Mouse (Mus musculus): Measurements from ENCODE around the gene Sema4b. TPM values are rescaled to one million over a fixed set of nuclear protein-coding genes. Genes with fewer than 3 reads are reported as not detected.
A peak's percentile ranks its signal among the peaks of the same experiment; 100 is the strongest.

Gene Sema4b
- polyA plus RNA-seq, 1 experiment from 2014 or later = 13.5 TPM

DNA sequence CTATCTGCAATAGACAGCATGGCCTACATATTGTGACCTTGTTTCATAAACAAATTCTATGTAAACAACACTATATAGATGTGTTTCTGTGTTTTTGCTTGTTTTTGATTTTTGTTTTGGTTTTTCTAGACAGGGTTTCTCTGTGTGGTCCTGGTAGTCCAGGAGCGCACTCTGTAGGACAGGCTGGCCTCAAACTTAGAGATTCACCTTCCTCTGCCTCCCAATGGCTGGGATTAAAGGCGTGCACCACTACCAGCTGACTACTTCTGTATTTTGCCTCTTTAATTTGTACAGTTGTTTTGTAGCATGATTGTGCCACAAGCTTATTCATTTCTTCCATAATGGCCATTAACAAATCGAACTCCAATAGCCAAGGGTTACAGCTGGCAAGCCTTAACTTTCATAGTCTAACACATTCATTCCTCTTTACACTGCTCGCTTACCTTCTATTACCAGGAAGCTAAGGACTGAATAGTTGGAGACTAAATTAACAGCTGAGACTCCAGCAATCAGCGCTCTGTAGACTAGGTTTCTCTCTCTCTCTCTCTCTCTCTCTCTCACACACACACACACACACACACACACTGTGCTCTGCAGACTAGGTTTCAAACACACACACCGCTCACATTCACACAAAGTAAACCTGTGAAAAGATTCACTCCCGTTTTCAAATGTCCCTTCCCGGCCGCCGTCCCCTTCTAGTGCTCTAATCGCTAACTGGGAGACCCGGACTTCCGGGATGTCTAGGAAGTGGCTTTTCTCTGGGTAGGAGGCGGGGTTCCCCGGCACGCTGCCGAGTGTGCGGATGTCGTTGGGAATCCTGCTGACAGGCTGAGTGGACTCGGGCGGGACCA is 82.5 kb downstream of the Sema4b start, which contains the start of gene Vps33b:
Gene Vps33b, plus strand, starts transcription at position 753 of the 854 bp plus-strand sequence.
- Histone ChIP-seq H3K9me3 (ENCODE audit: low read length) (no peaks in the 10 kb centered on the region), H3K4me1 (ENCODE audit: insufficient read depth) (peaks cover 15% of the 10 kb centered on the region), H3K27me3 (ENCODE audit: insufficient read depth, low read length) (no peaks in the 10 kb centered on the region), H3K9ac (replicated peaks) (peak within 1 kb of the TSS; percentile 63), H3K4me3 (ENCODE audit: low read depth, low read length) (peak within 1 kb of the TSS; percentile 62), H3K36me3 (replicated peaks; ENCODE audit: insufficient read depth, low read length) (peaks cover 34% of the 10 kb centered on the region), H3K4me2 (ENCODE audit: low read depth, low read length) (peak within 1 kb of the TSS; percentile 82), H3K27ac (ENCODE audit: low read depth) (peak within 1 kb of the TSS; percentile 84)
- DNase-seq (peak; percentile 95), ATAC-seq (peak; percentile 94)
- no peak for TF ChIP-seq CTCF (IDR thresholded peaks at IDR 0.05; ENCODE audit: low read depth)
- peak; percentile 84; the same call in 1 of the 2 replicates for TF ChIP-seq EP300 (IDR thresholded peaks at IDR 0.05; ENCODE audit: low read depth)
- WGBS (ENCODE audit: insufficient replicate concordance) = 3% methylated on average over 21 of the region's 21 CpGs

DNA sequence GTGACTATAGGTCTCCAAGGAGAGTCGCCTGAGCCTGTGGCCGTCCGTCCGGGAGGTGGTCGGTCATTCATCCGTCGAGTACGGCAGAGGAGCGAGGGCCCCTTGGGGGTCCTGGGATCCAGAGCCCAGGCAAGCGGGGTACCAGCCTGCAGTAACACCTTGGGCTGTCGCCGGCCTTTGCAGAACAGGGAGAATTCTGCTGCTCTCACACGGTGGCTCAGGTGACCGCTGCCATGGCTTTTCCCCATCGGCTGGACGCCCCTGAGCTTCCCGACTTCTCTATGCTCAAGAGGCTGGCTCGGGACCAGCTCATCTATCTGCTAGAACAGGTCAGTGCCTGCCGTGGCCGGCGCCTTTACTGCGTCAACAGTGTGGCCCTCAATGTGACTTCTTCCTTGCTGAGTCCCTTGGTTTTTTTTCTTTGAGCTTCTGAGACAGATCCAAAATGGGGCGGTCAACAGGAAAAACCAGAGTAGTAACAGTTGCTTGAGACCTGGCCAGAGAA is 83.2 kb downstream of the Sema4b start:
- peak; percentile 63 for ATAC-seq
- H3K9me3 ChIP-seq (ENCODE audit: low read length) = no peaks in the 10 kb centered on the region
- H3K4me1 ChIP-seq (ENCODE audit: insufficient read depth) = peaks cover 15% of the 10 kb centered on the region
- H3K4me3 ChIP-seq (ENCODE audit: low read depth, low read length) = peak overlapping the region; percentile 62
- H3K36me3 ChIP-seq (replicated peaks; ENCODE audit: insufficient read depth, low read length) = peaks cover 34% of the 10 kb centered on the region
- DNase-seq = no peak
- H3K4me2 ChIP-seq (ENCODE audit: low read depth, low read length) = peak overlapping the region; percentile 82
- H3K27ac ChIP-seq (ENCODE audit: low read depth) = peak overlapping the region; percentile 84
- no peaks in the 10 kb centered on the region for H3K27me3 ChIP-seq (ENCODE audit: insufficient read depth, low read length)
- H3K9ac ChIP-seq (replicated peaks) = peak overlapping the region; percentile 63
- under 1% methylated on average over 23 of the region's 23 CpGs for WGBS (ENCODE audit: insufficient replicate concordance)
- TF ChIP-seq CTCF (IDR thresholded peaks at IDR 0.05; ENCODE audit: low read depth) (no peak), EP300 (IDR thresholded peaks at IDR 0.05; ENCODE audit: low read depth) (no peak; the same call in 1 of the 2 replicates)

DNA sequence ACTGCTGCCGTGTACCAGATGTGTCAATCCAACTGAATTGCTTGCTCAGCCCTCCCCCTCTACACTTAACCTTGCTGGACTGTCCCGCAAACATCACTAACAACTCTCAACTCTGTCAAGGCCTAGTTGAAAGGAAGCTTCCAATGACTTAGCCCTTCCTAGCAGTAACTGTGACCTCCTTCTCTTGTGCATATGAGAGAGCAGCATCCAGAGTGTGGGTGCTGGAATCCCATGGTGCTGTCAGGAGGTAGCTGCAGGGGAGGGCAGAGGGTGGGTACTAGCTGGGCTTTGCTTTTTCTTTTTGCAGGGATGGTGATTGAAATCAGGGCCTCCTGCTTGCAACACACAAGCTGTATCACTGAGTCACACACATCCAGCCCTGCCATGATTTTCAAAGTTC is 86.8 kb downstream of the Sema4b start:
- Histone ChIP-seq H3K27me3 (ENCODE audit: insufficient read depth, low read length) (no peaks in the 10 kb centered on the region), H3K9ac (replicated peaks) (no peak overlapping the region), H3K9me3 (ENCODE audit: low read length) (no peaks in the 10 kb centered on the region), H3K27ac (ENCODE audit: low read depth) (no peak overlapping the region), H3K4me3 (ENCODE audit: low read depth, low read length) (no peak overlapping the region), H3K4me2 (ENCODE audit: low read depth, low read length) (no peak overlapping the region), H3K36me3 (replicated peaks; ENCODE audit: insufficient read depth, low read length) (peaks cover 39% of the 10 kb centered on the region), H3K4me1 (ENCODE audit: insufficient read depth) (peaks cover 13% of the 10 kb centered on the region)
- no peak for DNase-seq
- no peak for TF ChIP-seq EP300 (IDR thresholded peaks at IDR 0.05; ENCODE audit: low read depth)
- no peak for TF ChIP-seq CTCF (IDR thresholded peaks at IDR 0.05; ENCODE audit: low read depth)
- no peak for ATAC-seq
- WGBS (ENCODE audit: insufficient replicate concordance) = 75% methylated on average over 2 of the region's 2 CpGs

Other genes starting within 250 kb of the Sema4b start
- 5.9 and 6.4 TPM in 2 replicates for gene Zfp710, start 162.0 kb upstream of the Sema4b start, polyA plus RNA-seq (2015; fragmentation: Nextera tagmentation; extraction: Ambion mirVana)
- gene Idh2, start 71.4 kb upstream of the Sema4b start, polyA plus RNA-seq (2015; fragmentation: Nextera tagmentation; extraction: Ambion mirVana) = 183 and 184 TPM in 2 replicates
- gene Cib1, start 46.0 kb downstream of the Sema4b start, polyA plus RNA-seq (2015; fragmentation: Nextera tagmentation; extraction: Ambion mirVana) = 79.4 and 89.2 TPM in 2 replicates
- 1.5 and 1.6 TPM in 2 replicates for gene Gdpgp1, start 46.0 kb downstream of the Sema4b start, polyA plus RNA-seq (2015; fragmentation: Nextera tagmentation; extraction: Ambion mirVana)
- 0.43 TPM in 2 replicates for gene Ttll13, start 59.5 kb downstream of the Sema4b start, polyA plus RNA-seq (2015; fragmentation: Nextera tagmentation; extraction: Ambion mirVana)
- 20.9 and 23.1 TPM in 2 replicates for gene Ngrn, start 74.4 kb downstream of the Sema4b start, polyA plus RNA-seq (2015; fragmentation: Nextera tagmentation; extraction: Ambion mirVana)
- gene Vps33b, start 82.8 kb downstream of the Sema4b start, polyA plus RNA-seq (2015; fragmentation: Nextera tagmentation; extraction: Ambion mirVana) = 2.5 and 2.9 TPM in 2 replicates
- gene Prc1, start 107.6 kb downstream of the Sema4b start, polyA plus RNA-seq (2015; fragmentation: Nextera tagmentation; extraction: Ambion mirVana) = 48.3 and 57.6 TPM in 2 replicates
- 1.2 and 1.6 TPM in 2 replicates for gene Rccd1, start 137.6 kb downstream of the Sema4b start, polyA plus RNA-seq (2015; fragmentation: Nextera tagmentation; extraction: Ambion mirVana)
- gene Unc45a, start 154.2 kb downstream of the Sema4b start, polyA plus RNA-seq (2015; fragmentation: Nextera tagmentation; extraction: Ambion mirVana) = 4.9 and 7.2 TPM in 2 replicates
- gene Hddc3, start 156.3 kb downstream of the Sema4b start, polyA plus RNA-seq (2015; fragmentation: Nextera tagmentation; extraction: Ambion mirVana) = 3.1 TPM in 2 replicates
- gene Man2a2, start 184.5 kb downstream of the Sema4b start, polyA plus RNA-seq (2015; fragmentation: Nextera tagmentation; extraction: Ambion mirVana) = 2.1 and 2.2 TPM in 2 replicates
- gene Fes, start 201.1 kb downstream of the Sema4b start, polyA plus RNA-seq (2015; fragmentation: Nextera tagmentation; extraction: Ambion mirVana) = 16.3 and 16.8 TPM in 2 replicates
- 17.7 and 18.0 TPM in 2 replicates for gene Furin, start 218.6 kb downstream of the Sema4b start, polyA plus RNA-seq (2015; fragmentation: Nextera tagmentation; extraction: Ambion mirVana)

Measured in liver, postnatal 0 days (tissue).